Mouse (Mus musculus): ENCODE results near the gene Wnt2.

The Wnt2 gene

DNA sequence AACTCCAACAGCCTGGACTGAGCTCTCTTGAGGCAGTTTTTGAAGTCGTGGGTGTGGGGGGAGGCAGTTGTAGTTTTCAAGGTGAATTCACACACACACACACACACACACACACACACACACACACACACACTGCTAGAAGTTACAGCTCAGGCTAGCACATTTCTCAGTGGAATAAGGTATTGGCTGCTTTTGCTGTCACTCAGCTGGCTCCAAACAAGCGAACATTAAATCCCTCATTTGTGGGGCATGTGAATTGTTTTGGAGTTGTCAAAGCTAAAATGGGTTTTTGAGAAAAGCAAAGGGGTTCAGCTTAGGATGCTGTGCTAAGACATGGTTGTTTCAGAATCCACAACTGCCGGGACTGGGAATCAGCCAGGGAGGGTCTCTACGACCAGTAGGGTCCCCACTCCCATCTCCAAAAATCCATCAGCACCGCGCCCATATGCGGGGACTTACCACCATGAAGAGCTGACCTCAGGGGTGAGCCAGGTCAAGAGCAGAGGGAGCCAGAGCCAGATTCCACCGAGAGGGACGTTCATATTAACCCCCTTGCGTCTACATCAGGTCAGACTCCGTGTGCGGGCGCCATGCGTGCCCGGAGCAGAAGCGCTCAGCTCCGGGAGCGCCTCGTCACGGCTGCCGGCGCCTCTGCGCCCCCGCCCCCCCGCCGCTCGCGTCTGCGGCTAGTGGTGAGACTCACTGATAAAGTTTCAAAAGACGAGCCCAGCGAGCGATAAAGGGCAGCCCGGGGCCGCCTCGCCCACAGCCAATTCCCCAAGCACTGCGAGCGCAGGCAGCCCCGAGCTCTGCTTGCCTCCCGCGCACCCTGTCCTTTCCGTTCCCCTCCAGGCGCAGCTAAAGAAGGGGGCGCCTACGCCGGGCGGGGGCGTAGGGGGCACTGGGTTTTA lies at the start of gene Wnt2:
Wnt2 (minus strand) TSS at position 840 of the 911 bp plus-strand sequence.
- no peak for DNase-seq (ENCODE audit: low read depth, low spot score)

DNA sequence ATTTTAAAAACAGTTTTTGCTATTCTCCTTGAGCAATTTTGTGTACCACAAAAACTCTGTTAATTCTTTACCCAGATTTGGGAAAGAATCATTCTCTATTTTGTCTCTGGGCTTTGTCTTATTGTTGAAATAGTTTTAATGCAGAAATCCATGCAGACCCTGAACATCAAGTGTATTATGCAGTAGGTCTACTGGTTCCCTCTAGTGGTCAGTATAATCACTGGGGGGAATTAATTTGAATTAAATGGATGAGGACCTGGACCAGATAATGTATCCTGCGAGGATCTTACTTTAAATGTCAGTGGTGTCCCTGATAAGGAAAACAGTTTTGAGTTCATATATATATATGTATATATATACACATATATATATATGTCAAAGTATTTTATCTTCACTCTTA lies 48.2 kb upstream of the Wnt2 start:
- no peak for DNase-seq (ENCODE audit: low read depth, low spot score)

DNA sequence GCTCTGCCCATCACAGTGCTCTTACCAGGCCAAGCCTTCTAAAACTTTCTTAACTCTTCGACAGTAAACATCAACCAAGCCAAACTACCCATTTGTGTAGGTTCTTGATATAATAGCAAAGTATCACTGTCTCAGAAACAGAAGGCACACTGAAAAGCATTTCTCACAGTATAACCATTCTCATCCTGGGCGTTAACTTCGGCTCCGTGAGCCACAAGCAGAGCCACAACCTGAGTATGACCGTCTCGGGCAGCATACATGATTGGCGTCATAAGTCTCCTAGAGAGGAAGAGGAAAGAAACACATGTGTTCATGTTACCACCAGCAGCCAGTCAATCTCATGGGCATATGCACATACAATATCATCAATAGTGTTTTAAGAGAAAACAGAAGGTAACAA lies 46.6 kb upstream of the Wnt2 start:
- no peak for DNase-seq (ENCODE audit: low read depth, low spot score)

DNA sequence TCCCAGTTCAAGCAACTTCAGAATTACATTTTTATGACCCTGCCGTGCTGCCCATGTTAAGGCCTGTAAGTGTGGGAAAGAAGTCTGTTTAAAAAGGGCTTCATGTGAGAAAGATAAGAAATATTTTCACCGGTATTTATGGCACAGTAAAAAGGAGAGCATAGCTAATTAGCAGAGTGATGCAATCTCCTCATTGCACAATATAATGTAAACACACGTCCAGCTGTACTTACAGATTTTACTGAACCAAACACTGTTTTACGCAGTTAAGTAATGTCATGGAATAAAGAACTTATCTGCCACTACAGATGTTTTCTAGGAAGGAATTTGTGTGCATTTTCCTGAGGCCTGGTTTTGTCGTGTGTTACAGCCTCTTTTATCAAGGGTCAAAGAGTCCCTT lies 46.2 kb upstream of the Wnt2 start:
- DNase-seq (ENCODE audit: low read depth, low spot score) = no peak

DNA sequence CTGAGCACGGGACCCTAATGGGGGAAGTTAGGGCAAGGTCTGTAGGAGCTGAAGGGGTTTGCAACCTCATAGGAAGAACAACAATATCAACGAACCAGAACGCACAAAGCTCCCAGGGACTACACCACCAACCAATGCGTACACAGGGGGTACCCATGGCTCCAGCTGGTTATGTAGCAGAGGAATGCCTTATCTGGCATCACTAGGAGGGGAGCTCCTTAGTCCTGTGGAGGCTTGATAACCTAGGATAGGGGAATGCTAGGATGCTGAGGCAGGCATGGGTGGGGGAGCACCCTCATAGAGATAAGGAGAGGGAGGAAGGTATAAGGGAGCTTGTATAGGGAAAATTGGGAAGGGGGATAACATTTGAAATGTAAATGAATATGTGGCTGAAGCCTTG lies 27.5 kb upstream of the Wnt2 start:
- DNase-seq (ENCODE audit: low read depth, low spot score) = no peak

DNA sequence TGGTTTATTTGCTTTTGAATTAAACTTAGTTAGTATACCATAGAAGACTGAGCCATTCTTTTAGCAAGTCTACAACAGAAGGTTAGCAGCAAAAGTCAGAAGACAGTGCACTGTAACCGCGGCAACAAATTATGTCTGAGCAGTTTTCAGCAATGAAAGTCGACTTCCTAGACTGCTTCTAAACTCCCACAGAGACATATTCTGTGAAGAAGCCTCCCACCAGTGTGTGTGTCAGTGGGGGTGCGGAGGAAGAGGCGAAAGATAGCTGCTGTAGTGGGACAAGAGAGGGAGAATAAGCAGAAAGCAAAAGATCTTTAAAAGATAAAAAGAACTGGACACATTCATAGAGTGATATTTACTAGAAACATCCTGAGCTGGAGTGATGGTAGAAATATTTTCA lies 21.3 kb upstream of the Wnt2 start:
- DNase-seq (ENCODE audit: low read depth, low spot score) = no peak

DNA sequence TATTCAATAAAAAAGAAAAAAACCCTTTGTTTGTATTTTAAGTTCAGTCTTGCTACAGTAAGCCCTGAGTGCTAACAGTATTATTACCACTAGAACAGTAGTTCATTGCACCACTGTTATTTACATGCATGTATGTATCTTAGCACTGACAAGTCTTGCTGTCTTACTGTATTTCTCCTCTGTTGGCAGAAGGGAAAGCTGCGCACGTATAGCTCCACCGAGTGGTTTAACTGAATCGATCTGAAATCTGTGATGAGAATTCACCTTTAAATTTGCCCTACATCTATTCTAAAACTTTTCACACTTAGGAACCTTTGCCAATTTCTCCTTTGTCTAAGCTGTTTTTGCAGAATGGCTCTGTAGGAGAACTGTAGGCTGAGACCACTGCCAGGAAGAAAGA lies 13.9 kb upstream of the Wnt2 start:
- DNase-seq (ENCODE audit: low read depth, low spot score) = no peak

DNA sequence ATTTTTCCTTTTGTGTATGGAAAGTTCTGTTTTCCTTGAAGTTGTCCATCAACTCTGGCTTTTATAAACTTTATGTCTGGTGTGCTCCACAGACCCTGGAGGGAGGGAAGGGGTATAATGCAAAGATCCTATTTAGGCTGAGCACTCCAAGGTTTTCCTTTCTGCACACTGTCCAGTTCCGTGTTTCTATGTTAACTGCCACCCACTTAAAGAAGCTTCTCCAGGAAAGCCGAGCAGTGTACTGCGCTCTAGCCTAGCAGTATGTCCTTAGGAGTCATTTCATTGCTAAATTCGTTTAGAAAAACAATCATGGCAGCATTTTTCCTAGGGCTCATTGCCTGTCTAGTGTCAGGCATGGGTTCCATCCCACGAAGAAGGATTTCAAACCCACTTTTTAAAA lies 12.8 kb upstream of the Wnt2 start:
- DNase-seq (ENCODE audit: low read depth, low spot score) = no peak

DNA sequence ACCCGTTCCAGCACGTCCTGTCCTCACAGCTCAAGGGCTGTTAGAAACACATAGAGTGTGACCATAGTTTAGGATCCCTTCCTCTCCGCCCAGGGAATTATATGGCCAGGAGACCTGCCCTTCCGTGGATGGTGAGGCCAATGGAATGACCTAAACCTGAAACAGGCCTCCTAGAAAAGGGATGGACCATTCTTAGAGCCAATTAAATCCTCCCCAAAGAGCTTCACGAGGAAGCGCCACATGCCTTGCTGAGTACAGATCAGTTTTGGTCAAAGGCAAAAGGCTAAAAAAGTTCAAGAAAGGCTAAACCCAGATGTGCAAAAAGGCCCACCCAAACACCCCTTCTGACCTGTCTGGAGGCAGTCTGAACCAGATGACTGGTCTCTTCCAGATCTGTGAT lies 1.9 kb upstream of the Wnt2 start:
- DNase-seq (ENCODE audit: low read depth, low spot score) = no peak

DNA sequence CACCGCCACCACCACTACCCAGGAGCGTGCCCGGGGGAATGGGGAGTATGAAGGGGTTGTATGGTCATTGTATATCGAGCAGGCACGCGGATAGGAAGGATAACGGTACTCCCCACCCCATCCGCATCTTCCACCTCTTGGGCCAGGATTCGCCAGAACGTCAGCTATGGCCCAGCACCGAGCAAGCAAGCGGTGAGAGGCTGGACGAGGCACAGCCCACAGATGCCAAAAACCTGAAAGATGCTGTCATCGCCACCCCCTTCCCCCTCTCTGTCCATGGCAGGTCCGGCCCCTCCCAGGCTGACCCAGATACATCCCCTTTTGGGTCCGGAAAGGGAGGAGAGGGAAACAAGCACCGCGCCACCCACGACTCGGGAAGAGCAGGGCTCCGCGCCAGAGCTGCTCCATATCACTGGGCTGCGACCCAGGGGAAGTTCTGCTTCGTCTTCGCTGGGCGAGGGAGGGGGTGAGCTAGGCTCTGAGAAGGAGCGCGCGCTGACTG lies 1.2 kb upstream of the Wnt2 start:
- DNase-seq (ENCODE audit: low read depth, low spot score) = no peak

DNA sequence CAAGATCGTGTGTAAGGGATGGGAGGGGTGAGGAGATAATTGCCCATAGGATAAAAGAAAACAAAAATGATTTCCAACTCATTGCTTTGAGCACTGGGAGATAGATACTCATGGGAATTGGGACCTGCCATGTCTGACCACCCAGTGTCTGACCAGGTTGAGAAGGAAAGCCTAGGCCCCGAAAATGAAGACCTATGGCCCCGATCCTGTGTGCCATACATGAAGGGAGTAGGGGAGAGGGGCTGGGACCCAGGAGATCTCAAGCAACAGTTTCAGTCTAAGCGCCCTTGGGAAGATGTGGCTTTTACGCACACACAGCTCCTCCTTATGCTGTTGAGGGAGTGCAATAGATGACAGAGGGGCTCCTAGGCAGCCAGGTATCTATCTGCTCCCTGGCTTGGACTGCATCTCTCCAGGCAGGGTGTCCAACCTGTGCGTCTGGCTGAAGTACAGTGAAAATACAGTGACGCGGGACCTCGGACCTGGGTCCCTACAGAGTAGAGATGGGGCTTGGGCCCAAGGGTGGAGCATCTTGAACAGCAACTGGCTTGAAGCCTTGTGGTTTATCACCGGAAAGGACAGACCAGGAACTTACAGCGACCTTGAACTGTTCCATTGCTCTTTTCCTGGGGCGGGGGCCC lies 603 bp upstream of the Wnt2 start:
- DNase-seq (ENCODE audit: low read depth, low spot score) = no peak

DNA sequence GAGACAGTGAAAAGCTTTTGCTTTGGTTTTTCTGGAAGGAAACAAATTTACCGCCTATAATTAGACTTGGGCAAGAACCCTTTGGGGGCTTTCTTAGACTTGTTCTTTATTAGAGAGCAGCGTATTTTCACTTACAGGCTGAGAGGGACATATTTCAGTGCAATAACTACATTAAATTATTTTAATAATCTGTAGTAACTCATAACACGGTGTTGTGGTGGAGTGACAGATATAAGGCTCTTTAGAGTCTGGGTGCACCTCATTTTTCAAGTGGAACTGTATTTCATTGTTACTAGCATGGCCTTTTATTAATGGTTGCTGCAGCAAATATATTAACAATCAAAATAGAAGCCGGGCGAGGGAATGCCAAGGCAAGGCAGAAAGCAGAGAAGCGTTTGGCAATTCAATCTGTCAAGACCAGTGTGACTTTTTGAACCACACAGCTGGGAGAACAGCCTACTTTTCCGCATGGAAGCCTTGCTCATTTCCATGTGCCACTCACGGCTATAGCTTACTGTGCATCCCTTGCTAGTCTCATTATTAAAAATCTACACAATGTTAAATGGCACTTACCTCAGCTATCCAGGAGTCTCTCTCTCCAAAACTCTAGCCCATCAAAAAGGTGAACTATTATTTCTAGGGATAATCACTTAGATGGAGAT lies 6.1 kb downstream of the Wnt2 start:
- no peak for DNase-seq (ENCODE audit: low read depth, low spot score)

DNA sequence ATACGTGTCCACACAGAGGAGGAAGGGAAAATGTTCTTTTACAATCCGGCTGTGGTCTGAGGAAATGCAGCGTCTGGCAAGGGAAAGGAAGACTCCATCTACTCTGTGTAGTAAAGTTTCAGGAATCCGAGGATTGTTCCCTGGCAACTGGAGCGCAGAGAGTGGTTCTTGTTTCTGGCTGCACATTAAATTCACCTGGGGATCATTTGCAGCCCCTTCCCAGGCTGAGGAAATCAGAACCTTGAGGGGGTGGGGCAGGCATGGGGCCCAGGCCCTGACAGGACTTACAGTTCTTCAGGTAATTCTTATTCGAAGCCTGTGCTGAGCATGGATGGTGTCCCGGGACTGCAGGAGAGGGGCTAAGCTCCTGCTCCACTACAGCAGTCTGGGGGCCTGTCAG lies 17.0 kb downstream of the Wnt2 start:
- DNase-seq (ENCODE audit: low read depth, low spot score) = no peak

DNA sequence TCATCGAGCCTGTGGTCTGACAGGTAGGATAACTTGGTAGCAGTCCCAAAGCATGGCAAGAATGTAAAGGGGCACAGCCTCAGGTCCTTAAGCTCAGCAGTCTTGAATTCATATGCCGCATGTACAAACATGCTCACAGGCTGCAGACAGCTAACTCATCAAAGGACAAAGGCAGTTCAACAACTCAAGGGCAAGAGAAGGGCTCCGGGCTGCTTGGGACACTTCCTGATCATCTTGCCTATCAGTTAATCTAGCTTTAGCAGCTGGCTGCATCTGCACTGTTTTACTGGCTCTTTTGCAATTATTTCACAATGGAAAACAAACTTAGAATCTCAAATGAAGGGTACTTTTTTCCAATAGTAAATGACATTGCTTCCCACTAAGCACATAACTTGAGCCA lies 23.0 kb downstream of the Wnt2 start:
- no peak for DNase-seq (ENCODE audit: low read depth, low spot score)

DNA sequence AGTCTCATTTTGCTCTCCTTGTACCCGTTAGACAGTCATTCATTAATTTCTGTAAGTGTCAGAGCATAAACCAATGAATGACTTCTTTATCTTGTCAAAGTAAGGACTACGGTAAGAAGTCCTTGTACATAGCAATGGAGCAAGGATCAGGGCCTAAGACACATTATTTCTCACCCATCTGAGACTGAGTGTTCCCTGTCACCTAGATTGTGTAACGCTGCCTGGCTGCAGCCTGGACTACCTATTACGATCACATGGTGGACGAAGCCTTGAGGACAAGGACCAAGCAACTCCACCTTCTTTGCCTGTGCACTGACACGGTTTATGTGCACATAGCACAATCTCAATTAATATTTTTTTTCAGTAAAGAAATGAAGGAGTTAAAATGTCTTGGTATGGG lies 28.3 kb downstream of the Wnt2 start:
- no peak for DNase-seq (ENCODE audit: low read depth, low spot score)

DNA sequence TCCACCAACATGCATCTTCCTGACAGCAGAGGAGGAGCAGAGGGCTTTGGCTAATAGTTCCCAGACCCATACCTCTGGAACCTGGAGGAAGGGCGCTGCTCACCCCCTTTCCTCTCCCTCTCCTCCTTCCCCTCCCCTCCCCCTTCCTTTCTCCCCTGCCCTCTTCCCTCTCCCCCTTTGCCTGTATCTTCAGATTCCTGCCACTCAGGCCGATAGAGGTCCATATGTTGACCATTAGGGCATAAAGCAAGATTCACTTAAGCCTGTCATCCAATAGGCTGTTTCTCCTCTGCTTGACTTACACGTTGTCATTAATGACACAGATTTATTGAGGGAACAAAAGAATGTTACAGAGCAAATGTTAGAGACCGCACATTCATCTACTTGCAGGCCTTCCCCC lies 31.9 kb downstream of the Wnt2 start:
- no peak for DNase-seq (ENCODE audit: low read depth, low spot score)

DNA sequence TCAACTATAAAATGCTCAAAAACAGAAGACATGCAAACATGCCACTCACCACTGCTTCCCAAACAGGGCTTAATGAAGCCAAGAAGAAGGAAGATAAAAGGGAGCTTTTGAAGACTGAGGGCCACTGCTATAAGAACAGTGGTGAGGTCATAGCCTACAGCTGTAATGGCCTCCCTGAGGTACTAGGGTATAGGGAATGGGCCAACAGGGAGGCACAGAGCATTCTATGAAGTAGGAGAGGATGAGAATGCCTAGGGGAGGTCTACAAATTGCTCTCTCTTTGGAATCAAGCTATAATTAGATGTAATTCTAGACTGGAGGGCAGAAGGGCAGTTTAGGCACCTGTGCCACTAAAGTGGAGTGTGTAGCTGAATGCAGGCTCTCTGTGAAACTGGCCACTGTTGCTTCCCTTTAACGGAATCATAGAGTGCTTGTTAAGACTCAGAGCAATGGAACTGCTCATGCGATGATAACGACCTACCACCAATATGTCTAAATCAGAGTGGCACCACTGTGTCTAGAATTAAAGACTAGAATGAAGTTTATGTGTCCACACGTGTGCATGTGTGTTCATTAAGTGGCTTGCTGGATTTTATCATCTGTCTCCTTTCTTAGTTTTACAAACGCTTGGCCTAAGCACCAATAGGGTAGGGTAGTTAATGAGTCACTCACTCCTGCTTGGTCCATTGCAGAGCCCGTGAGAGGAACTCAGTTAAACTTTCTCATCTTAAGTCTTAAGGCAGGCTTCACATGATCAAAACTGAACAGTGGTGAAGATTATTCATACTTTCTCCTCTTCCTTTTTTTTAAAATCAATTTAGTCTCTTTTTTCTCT lies 35.2 kb downstream of the Wnt2 start:
- no peak for DNase-seq (ENCODE audit: low read depth, low spot score)

DNA sequence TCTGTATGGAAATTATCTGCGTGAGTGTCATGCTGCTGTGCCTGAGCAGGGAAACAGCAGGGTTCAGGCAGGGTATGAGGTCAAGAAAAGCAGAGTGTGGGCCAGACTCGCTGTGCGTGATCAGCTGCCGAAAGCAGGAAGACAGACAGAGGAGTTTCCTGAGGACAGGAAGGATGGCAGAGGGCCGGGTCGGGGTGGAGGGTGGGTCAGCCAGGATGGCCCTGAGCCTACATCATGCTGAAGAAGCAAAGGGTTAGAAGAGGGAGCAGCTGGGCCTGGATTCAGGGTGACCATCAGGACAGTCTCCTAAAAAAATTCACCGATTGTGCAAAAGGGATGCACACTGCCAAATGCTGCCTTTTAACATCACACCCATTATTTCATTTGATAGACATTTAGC lies 38.8 kb downstream of the Wnt2 start:
- DNase-seq (ENCODE audit: low read depth, low spot score) = no peak

DNA sequence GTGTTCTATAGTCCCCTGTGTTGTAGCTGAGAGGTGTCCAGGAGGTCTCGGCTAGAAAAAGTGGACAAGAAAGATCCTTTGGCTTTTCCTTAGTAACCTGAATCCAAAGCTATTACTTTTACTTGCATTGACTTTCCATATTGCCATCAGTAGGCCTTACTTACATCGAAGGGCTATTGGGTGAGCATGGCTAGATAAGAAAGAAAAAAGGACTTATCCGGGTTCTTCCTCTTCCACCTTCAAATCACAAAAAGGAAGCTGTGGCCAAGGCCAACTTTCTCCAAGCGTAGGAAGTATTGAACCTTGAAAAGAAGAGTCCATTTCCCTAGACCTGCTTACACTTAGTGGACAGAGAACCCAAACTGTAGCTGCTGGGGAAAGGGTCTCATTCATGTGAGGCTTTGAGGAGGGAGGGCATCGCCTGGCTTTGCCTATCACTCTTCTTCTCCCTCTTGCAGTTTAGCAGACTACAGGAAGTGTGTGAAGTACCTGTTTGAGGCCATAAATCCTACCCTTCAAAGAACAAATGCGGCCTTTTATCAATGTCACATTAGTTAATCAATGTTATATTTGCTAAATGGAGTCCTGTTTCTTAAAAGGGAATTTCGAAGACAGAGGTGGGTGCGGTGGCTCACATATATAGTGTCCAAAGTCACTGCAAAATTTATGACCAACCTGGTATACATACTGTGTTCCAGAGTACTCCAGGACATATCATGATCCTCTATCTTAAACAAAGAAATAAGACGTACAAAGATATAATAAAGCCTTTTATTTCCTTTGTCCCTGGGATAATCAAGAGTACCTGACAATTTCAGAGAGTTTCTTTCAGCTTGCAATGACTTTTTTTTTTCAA lies 40.0 kb downstream of the Wnt2 start:
- no peak for DNase-seq (ENCODE audit: low read depth, low spot score)

DNA sequence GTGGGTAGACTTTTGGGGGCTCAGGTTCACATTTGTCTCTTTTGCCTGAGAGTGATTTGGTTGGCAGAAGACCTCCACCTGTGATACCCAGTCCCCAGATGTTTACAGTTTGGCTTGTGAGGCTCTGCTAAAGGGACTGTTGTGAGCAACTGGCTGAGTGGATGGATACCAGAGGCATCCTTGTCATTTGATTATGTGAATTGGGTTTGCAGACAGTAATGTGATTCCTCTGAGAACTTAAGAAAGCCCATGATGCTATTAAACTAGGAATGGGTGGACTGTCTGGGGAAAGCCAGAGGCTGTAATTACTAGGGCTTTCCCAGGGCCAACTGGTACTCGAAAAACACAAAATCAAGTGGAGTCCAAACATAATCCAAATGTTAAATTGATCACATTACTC lies 51.0 kb downstream of the Wnt2 start:
- no peak for DNase-seq (ENCODE audit: low read depth, low spot score)

DNA sequence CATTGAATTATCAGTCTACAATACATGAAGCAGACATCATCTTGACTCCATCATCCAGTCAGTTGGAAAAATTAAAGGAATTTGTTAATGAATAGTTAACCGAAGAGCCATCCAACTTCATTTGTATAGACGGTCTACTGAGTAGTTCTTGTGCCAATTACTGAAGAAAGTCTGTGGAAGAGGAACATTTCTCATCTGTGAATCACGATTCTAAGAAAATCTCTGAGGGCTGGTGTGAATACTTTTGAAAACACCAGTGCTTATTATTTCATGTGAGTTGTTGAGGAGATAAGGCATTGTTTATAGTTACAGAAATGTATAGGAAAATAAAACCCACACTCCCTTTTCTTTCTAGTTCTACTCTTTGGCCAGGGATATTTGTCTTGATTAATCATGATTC lies 51.5 kb downstream of the Wnt2 start:
- no peak for DNase-seq (ENCODE audit: low read depth, low spot score)

Measured in retina, adult 2 months (tissue).